Mouse (Mus musculus) heart, adult 2 months (tissue): Measurements from ENCODE around the gene Pcsk6.

Experiments used
- CTCF ChIP-seq: fragments of 200-600 bp; IDR thresholded peaks from 2 replicates; pipeline ENCODE4 v1.8.1; 2022; ENCODE audit warnings: antibody characterized with exemption, mild to moderate bottlenecking, moderate library complexity
- EP300 ChIP-seq: fragments of 200-500 bp; IDR thresholded peaks from 2 replicates; pipeline ENCODE4 v1.6.1; 2011; ENCODE audit warnings: low read depth, low read length, control low read depth; ENCODE audit not compliant: insufficient read depth

DNA sequence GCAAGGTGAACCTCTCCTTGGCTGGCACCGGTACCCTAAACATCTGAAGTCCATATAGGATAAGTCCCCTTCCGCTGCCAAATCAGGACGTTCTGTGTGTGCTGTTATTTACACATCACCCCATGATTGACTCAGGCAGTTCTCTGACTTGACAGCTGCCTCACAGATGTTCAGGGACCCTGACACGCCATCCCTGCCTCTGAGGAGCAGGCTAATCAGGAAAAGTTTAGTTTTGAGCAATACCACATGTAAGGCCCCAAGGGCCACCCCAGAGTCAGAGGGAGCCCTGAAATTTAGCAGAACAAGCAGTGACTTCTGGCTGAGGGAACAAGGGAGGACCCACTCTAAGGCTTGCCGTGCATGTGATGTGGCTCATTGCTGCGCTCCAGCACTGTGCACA lies 130.8 kb downstream of the Pcsk6 start:
- TF ChIP-seq CTCF: no peak
- no peak for TF ChIP-seq EP300
